Mouse (Mus musculus): Measurements from ENCODE around the gene Tmed9. TPM values are rescaled to one million over a fixed set of nuclear protein-coding genes. Genes with fewer than 3 reads are reported as not detected.

The Tmed9 gene
- 100 to 1,000 TPM; 125 to 136 (median 132) TPM for total RNA-seq (2022)

GRCm38 (mm10) chr13:55573432-55573831, at the start of gene Tmed9:
Gene Tmed9 (plus strand): TSS chr13:55573732.
- no peak for DNase-seq (ENCODE audit: low spot score in 2 of 2)

- DNase-seq (ENCODE audit: low spot score in 2 of 2) = no peak
Observed at GRCm38 (mm10) chr13:55523951-55524600, 49.5 kb upstream of the Tmed9 start.

- no peak for DNase-seq (ENCODE audit: low spot score in 2 of 2)
Observed at GRCm38 (mm10) chr13:55525733-55526553, 47.6 kb upstream of the Tmed9 start.

- no peak for DNase-seq (ENCODE audit: low spot score in 2 of 2)
Observed at GRCm38 (mm10) chr13:55527212-55527611, 46.3 kb upstream of the Tmed9 start.

GRCm38 (mm10) chr13:55527834-55528772, 45.4 kb upstream of the Tmed9 start:
- no peak for DNase-seq (ENCODE audit: low spot score in 2 of 2)

GRCm38 (mm10) chr13:55529198-55529915, 44.2 kb upstream of the Tmed9 start, which contains the start of gene Dok3:
Gene Dok3 (minus strand): TSS chr13:55529296.
- no peak for DNase-seq (ENCODE audit: low spot score in 2 of 2)

GRCm38 (mm10) chr13:55535191-55535590, 38.3 kb upstream of the Tmed9 start:
- DNase-seq (ENCODE audit: low spot score in 2 of 2) = no peak

GRCm38 (mm10) chr13:55535796-55536193, 37.7 kb upstream of the Tmed9 start:
- DNase-seq (ENCODE audit: low spot score in 2 of 2) = no peak

DNA sequence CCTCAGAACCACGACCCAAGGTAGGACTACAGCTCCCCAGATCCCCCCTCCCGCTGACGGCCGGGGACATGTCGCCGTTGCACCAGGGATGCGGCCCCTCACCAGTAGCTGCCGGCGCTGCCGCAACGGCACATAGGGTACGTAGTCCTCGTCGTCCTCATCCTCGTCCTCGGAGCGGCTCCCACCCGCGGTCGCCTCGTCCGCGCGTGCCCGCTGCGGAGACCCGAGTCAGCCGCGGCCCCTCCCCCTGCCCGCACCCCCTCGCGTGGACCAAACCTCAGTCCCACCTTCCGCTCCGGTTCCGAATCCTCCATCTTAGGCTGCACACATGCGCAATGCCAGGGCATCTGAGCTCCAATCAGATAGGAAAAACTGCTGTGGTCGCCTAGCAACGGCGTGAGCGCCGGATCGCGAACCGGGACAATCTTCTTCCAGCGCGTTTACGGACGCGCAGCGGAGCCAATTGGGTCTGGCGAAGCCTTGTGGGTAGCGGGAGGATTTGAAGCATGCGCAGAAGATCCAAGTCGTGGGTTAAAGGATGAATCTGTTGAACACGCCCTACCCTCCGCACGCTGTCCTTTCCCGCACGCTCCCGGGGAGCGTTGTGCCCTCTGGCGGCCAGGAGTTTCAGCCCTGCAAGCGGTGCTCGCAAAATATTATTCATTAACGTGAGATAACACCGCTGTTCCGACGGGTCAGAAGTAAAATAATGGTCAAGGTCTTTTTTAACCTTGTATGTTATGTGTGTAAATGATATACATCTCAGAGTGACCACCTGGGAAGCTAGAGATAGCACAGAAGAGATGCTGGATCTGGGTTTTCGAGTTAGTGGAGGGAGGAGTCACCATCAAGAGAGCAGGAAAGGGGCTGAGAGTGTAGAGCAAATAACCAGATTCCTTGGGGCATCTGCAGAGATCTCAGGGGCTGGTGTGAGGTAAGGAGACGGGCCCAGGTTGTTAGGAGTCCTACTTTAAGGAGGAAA, 37.0 kb upstream of the Tmed9 start, which contains the start of gene Ddx41:
Ddx41 (minus strand) TSS at position 465 of the 982 bp plus-strand sequence.
- DNase-seq (ENCODE audit: low spot score in 2 of 2) = peak; percentile 100

- no peak for DNase-seq (ENCODE audit: low spot score in 2 of 2)
Observed at GRCm38 (mm10) chr13:55540933-55541332, 32.6 kb upstream of the Tmed9 start.

- DNase-seq (ENCODE audit: low spot score in 2 of 2) = no peak
Observed at GRCm38 (mm10) chr13:55542891-55543290, 30.6 kb upstream of the Tmed9 start.

DNA sequence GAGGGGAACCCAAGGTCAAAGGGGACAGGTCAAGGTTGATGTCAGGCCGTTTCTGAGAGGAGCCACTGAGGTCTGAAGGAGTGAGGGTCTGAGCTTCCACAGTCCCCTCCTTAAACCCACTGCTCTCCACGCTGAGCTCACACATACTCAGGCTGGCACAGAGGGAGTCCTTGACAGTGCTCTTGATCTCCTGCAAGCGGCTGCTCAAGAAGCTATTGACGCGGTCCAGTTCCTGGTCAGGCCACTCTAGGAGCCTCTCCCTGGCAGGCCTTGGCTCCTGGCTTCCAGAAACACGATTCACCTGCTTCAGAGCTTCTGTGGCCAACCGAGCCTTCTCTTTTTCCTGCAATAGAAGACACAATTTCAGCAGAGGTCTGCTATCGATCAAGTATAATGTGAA, 30.1 kb upstream of the Tmed9 start:
- no peak for DNase-seq (ENCODE audit: low spot score in 2 of 2)

- DNase-seq (ENCODE audit: low spot score in 2 of 2) = no peak
Observed at GRCm38 (mm10) chr13:55544792-55545191, 28.7 kb upstream of the Tmed9 start.

DNA sequence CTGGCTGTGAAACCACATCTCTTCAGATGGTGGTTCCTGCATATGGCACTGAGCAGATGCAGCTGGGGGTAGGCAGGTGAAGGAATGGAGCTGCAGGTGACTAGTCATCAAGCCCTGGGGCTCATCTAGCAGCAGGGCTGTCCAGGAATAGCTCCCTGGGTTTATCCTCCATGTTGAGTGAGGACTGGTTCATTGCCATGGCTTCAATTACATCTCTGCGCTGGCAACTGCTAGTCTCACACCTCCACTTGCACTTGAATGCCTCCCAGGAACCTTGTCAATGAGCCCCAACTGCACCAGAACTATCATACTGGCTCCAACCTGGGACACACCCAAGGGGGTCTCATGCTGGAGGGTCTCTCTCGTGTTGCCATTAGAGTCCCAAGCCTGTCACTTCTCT, 25.6 kb upstream of the Tmed9 start:
- DNase-seq (ENCODE audit: low spot score in 2 of 2) = no peak

DNA sequence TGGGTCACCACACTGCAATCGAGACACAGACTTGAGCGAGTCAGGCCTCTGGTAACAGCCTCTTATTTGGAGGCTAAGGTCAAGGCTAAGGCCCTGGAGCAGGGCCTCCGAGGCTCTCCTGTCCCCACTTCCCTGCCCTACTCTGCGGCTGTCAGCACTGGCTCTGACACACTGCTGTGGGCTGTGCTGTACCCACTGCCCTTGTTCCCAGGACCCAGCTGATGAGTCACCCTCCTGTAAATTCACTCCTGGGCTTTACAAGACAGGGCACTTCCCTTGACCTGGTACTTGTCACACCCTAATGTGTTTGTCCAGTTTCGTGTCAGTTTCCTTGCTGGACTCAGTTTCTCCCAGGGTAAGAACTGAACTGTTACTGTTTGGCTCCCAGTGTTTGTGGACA, 25.1 kb upstream of the Tmed9 start:
- DNase-seq (ENCODE audit: low spot score in 2 of 2) = no peak

- DNase-seq (ENCODE audit: low spot score in 2 of 2) = no peak
Observed at GRCm38 (mm10) chr13:55549061-55549460, 24.5 kb upstream of the Tmed9 start.

DNA sequence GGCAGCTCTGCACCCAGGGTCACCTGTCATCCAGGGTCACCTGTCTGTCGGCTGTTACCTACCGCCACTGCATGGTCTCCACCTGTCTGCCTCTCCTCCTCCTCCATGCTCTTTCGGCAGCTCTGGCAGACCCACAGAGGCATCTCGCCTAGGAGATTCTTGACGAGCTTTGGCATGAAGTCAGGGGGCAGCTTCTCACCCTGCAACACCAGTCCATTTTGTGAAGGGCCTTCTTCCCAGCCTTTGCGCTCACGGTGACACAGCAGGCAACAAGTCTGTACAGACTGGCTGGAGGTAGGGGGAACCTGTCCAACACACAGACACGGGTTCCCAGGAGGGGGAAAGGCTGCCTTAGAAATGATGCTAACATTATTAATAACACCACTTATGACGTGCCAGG, 17.6 kb upstream of the Tmed9 start:
- no peak for DNase-seq (ENCODE audit: low spot score in 2 of 2)

DNA sequence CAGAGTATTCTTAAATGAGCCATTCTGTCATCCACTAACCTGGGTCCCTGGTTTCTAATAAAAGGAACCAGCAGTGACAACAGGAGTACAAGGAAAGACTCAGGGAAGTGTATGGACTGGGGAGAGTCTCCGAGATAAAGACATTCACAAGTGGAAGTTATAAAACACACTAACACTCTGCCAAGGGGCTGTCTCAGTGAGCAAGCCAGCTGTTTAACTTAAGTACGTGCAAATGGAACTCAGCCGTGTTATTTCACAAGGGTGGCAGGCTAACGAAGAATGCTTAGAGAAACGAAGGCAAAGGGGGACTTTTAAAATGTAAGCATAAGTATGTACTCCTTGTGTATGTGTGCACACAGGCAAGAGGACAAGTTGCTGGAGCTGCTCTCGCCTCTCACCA, 16.0 kb upstream of the Tmed9 start:
- no peak for DNase-seq (ENCODE audit: low spot score in 2 of 2)

DNA sequence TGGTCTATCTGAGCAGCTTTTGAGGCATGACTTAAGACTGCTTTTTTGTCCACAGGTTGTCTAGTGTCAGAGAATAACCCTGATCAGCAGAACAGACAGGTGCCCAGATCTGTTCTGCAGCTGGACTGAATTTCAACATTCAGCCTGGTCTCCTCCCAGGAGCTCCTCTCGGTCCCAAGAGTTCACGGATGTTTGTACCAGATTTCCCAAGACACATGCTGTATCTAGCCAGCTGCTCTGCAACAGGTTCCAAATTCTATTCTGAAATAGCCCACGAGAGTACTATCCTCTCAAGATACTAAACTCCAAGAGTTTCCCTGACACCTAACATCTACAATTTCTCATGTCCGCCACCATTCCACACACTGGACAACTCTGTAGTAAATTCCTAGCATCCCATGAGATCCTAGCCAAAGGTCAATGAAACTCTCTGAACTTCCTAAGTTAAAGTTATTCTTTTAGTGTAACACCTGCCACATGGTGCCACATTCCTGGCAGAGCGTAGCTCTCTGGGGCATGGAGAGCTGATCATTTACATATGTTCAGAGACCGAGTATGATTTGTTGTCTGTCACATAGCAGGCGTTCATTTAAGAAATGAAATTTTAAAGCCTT, 10.2 kb upstream of the Tmed9 start:
- DNase-seq (ENCODE audit: low spot score in 2 of 2) = no peak
